Mouse (Mus musculus) stomach, embryonic 15.5 days (tissue): Measurements from ENCODE around the gene Olfr392. TPM values are rescaled to one million over a fixed set of nuclear protein-coding genes. Genes with fewer than 3 reads are reported as not detected.

Experiments used
- ATAC-seq: fragments of 200-750 bp; cut with Nextera tagmentation; 2 replicates; pipeline ENCODE4 v1.8.0; 2017; ENCODE audit warnings: low read depth, moderate number of reproducible peaks, moderate TSS enrichment; ENCODE audit not compliant: insufficient read depth, low FRiP score
- H3K27ac ChIP-seq: fragments of 300-500 bp; sonication (generic); 2 replicates; pipeline ENCODE4 v1.5.1; 2015; ENCODE audit warnings: mild to moderate bottlenecking, inconsistent platforms
- H3K27me3 ChIP-seq: fragments of 300-500 bp; sonication (generic); replicated peaks from 2 replicates; pipeline ENCODE4 v1.6.1; 2015; ENCODE audit warnings: inconsistent platforms
- H3K36me3 ChIP-seq: fragments of 300-500 bp; sonication (generic); 2 replicates; pipeline ENCODE4 v1.6.1; 2015; ENCODE audit warnings: inconsistent platforms
- H3K4me1 ChIP-seq: fragments of 300-500 bp; sonication (generic); 2 replicates; pipeline ENCODE4 v1.6.1; 2015; ENCODE audit warnings: inconsistent platforms
- H3K4me2 ChIP-seq: fragments of 300-500 bp; sonication (generic); 2 replicates; pipeline ENCODE4 v1.6.1; 2015; ENCODE audit warnings: mild to moderate bottlenecking, inconsistent platforms
- H3K4me3 ChIP-seq: fragments of 300-500 bp; sonication (generic); replicated peaks from 2 replicates; pipeline ENCODE4 v1.5.1; 2015; ENCODE audit warnings: inconsistent platforms
- H3K9ac ChIP-seq: fragments of 300-500 bp; sonication (generic); 2 replicates; pipeline ENCODE4 v1.6.1; 2015; ENCODE audit warnings: inconsistent platforms
- H3K9me3 ChIP-seq: fragments of 300-500 bp; sonication (generic); 2 replicates; pipeline ENCODE4 v1.6.1; 2016; ENCODE audit warnings: inconsistent platforms
- WGBS: fragments of 180-500 bp; shearing (Covaris S2); methylation state at CpG from one replicate; pipeline ENCODE4 v1.1.7; 2015; 5-methylcytosine and 5-hydroxymethylcytosine counted together
- polyA plus RNA-seq: library from polyadenylated mRNA; unstranded; fragments of >200 nt; fragmentation: Nextera tagmentation; extraction: Ambion mirVana; gene quantifications from 2 replicates; pipeline ENCODE4 v1.2.1, GENCODE M21; 2015

Olfr392 gene
- polyA plus RNA-seq, result not detected in 2 replicates

DNA sequence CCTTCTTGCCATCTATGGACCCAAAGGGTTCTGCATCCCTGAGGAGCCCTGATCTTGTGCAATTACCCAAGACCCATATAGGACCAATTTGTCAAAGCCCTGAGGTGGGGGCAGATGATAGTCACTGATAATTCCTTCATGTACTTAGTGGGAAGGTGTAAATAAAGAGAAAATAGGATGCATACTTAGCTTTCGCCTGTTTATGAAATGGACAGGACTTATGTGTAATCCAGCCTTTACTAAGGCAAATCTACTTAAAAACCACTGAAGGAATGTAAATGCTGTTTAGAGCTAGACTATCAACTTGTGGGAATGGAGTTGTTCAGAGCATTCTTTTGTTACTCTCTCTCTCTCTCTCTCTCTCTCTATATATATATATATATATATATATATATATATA, at the start of gene Olfr392:
Gene Olfr392, minus strand, starts transcription at position 101 of the 400 bp plus-strand sequence.
- WGBS, result 81% methylated on average over 1 of the region's 1 CpGs
- Histone ChIP-seq H3K4me2 (no peak within 1 kb of the TSS), H3K27me3 (no peaks in the 10 kb centered on the region), H3K9me3 (no peaks in the 10 kb centered on the region), H3K4me1 (no peaks in the 10 kb centered on the region), H3K27ac (no peak within 1 kb of the TSS), H3K36me3 (no peaks in the 10 kb centered on the region), H3K4me3 (no peak within 1 kb of the TSS), H3K9ac (no peak within 1 kb of the TSS)
- no peak for ATAC-seq

GRCm38 (mm10) chr11:73851354-73851753, 34.5 kb upstream of the Olfr392 start, which contains the start of gene Olfr393:
Gene Olfr393, minus strand, starts transcription at chr11:73851454.
- Histone ChIP-seq H3K27ac (no peak within 1 kb of the TSS), H3K36me3 (no peaks in the 10 kb centered on the region), H3K4me3 (no peak within 1 kb of the TSS), H3K27me3 (no peaks in the 10 kb centered on the region), H3K9ac (no peak within 1 kb of the TSS), H3K9me3 (no peaks in the 10 kb centered on the region), H3K4me2 (no peak within 1 kb of the TSS), H3K4me1 (no peaks in the 10 kb centered on the region)
- no peak for ATAC-seq

DNA sequence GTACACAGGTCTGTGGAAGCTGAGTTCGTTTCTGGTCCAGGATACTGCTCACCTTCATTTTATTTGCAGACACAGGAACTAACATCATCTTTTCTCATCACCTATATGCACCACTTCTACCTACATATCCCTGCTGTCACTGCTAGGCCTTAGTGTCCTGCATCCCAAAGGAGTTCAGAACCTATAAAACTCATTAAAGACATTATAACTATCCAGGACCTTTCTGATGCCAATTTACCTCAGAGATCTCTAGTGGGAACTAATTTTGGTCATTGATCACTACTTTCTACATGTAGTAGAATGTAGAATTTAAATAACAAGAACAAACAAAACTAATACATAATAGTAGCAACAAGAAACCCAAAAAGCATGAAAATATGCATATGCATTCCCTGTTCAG, 13.9 kb downstream of the Olfr392 start, which contains the start of gene Olfr391-ps:
Gene Olfr391-ps, minus strand, starts transcription at position 101 of the 400 bp plus-strand sequence.
- no peak within 1 kb of the TSS for H3K4me3 ChIP-seq
- H3K4me1 ChIP-seq, result no peaks in the 10 kb centered on the region
- H3K27me3 ChIP-seq, result no peaks in the 10 kb centered on the region
- no peak for ATAC-seq
- H3K4me2 ChIP-seq, result no peak within 1 kb of the TSS
- 32% methylated on average over 1 of the region's 1 CpGs for WGBS
- no peaks in the 10 kb centered on the region for H3K9me3 ChIP-seq
- H3K27ac ChIP-seq, result no peak within 1 kb of the TSS
- H3K36me3 ChIP-seq, result no peaks in the 10 kb centered on the region
- no peak within 1 kb of the TSS for H3K9ac ChIP-seq

GRCm38 (mm10) chr11:73782664-73783063, 34.2 kb downstream of the Olfr392 start, which contains the start of gene Olfr390:
Gene Olfr390, plus strand, starts transcription at chr11:73782964.
- no peaks in the 10 kb centered on the region for H3K27me3 ChIP-seq
- no peak within 1 kb of the TSS for H3K9ac ChIP-seq
- H3K36me3 ChIP-seq, result no peaks in the 10 kb centered on the region
- 59% methylated on average over 1 of the region's 1 CpGs for WGBS
- no peaks in the 10 kb centered on the region for H3K4me1 ChIP-seq
- no peaks in the 10 kb centered on the region for H3K9me3 ChIP-seq
- ATAC-seq, result no peak
- H3K4me3 ChIP-seq, result no peak within 1 kb of the TSS
- no peak within 1 kb of the TSS for H3K4me2 ChIP-seq
- no peak within 1 kb of the TSS for H3K27ac ChIP-seq

DNA sequence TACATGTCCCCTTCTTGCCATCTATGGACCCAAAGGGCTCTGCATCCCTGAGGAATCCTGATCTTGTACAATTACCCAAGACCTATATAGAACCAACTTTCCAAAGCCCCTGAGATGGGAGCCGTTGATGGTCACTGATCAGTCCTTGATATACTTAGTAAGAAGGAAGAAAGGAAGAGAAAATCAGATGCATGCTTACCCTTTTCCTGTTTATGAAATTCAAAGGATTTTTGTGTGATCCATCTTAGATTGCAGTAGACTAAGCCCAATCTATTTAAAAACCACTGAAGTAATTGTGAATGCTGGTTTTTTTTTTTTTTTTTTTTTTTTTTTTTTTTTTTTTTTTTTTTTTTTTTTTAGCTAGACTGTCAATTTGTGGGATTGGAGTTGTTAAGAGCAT, 36.2 kb downstream of the Olfr392 start, which contains the start of gene Olfr389:
Gene Olfr389, minus strand, starts transcription at position 101 of the 400 bp plus-strand sequence.
- ATAC-seq, result no peak
- Histone ChIP-seq H3K9ac (no peak within 1 kb of the TSS), H3K9me3 (no peaks in the 10 kb centered on the region), H3K27me3 (no peaks in the 10 kb centered on the region), H3K4me2 (no peak within 1 kb of the TSS), H3K4me3 (no peak within 1 kb of the TSS), H3K36me3 (no peaks in the 10 kb centered on the region), H3K4me1 (no peaks in the 10 kb centered on the region), H3K27ac (no peak within 1 kb of the TSS)
- 93% methylated on average over 1 of the region's 1 CpGs for WGBS

Other genes with a start within 250 kb of the Olfr392 start
- gene Olfr385, start 224.0 kb downstream of the Olfr392 start, polyA plus RNA-seq, result not detected in 2 replicates
- gene Olfr384, start 218.5 kb downstream of the Olfr392 start, polyA plus RNA-seq, result not detected in 2 replicates
- gene Zfp735, start 128.3 kb downstream of the Olfr392 start, polyA plus RNA-seq, result not detected in 2 replicates
- not detected in 2 replicates for gene Olfr389, start 36.3 kb downstream of the Olfr392 start, polyA plus RNA-seq
- not detected in 2 replicates for gene Olfr390, start 34.1 kb downstream of the Olfr392 start, polyA plus RNA-seq
- not detected in 2 replicates for gene Olfr391-ps, start 14.0 kb downstream of the Olfr392 start, polyA plus RNA-seq
- gene Olfr393, start 34.4 kb upstream of the Olfr392 start, polyA plus RNA-seq, result not detected in 2 replicates
- not detected in 2 replicates for gene Olfr394, start 73.7 kb upstream of the Olfr392 start, polyA plus RNA-seq
- gene Olfr395, start 92.2 kb upstream of the Olfr392 start, polyA plus RNA-seq, result not detected in 2 replicates
- not detected in 2 replicates for gene Olfr23, start 119.6 kb upstream of the Olfr392 start, polyA plus RNA-seq
- gene Olfr397, start 143.8 kb upstream of the Olfr392 start, polyA plus RNA-seq, result not detected in 2 replicates
- gene Olfr398, start 173.4 kb upstream of the Olfr392 start, polyA plus RNA-seq, result not detected in 2 replicates
- not detected in 2 replicates for gene Olfr139, start 239.5 kb upstream of the Olfr392 start, polyA plus RNA-seq
- not detected in 2 replicates for gene Olfr399, start 239.6 kb upstream of the Olfr392 start, polyA plus RNA-seq